Mouse (Mus musculus): Measurements from ENCODE around the gene Cemip2. TPM values are rescaled to one million over a fixed set of nuclear protein-coding genes. Genes with fewer than 3 reads are reported as not detected.

Cemip2 gene
- total RNA-seq, 2 experiments from 2014 or later: 9.0 to 16.0 TPM

Other genes with a start within 250 kb of the Cemip2 start
- gene 1110059E24Rik, start 125.4 kb upstream of the Cemip2 start, total RNA-seq (2015): 34.3 and 36.9 TPM in 2 replicates
- gene 1110059E24Rik, start 125.4 kb upstream of the Cemip2 start, total RNA-seq (2017): 54.9 and 56.5 TPM in 2 replicates
- 42.9 and 47.2 TPM in 2 replicates for gene Abhd17b, start 125.2 kb upstream of the Cemip2 start, total RNA-seq (2015)
- 30.3 and 32.8 TPM in 2 replicates for gene Abhd17b, start 125.2 kb upstream of the Cemip2 start, total RNA-seq (2017)

Measured in megakaryocyte, adult 5-6 weeks (primary cell).